Mouse (Mus musculus) layer of hippocampus, postnatal 14 days (tissue): ENCODE measurements around the gene Stx12. TPM values are rescaled to one million over a fixed set of nuclear protein-coding genes. Genes with fewer than 3 reads are reported as not detected.
"Not testable (repeated sequence)": the region's sequence is repeated elsewhere in the genome, so short reads cannot be mapped to it uniquely, and the experiment has no call there.

Experiments used
- DNase-seq, 2 experiments: peaks; one replicate each; pipeline ENCODE4 v3.0.0; 2021 to 2022; ENCODE audit warnings: low spot score in 2 of 2, mixed read lengths in 1 of 2
- long read RNA-seq, 2 experiments: library from polyadenylated mRNA; stranded (forward); transcript quantifications; one replicate each; pipeline ENCODE4 v2.0.0; 2021
- total RNA-seq, 2 experiments: library from RNA; stranded (reverse); gene quantifications; 2 replicates each; pipeline ENCODE4 v1.2.3; 2021

Stx12 gene
- total RNA-seq = 100 to 1,000 TPM; 104 to 105 TPM
- long read RNA-seq, experiment 1, transcript Stx12-201 (9 exons, 2,934 nt) = major isoform, 101 of 107 reads
- long read RNA-seq, experiment 1, partial matches to known transcripts = 1 of 107 reads
- long read RNA-seq, experiment 1, other reads (novel, unspliced or antisense) = 5 of 107 reads
- long read RNA-seq, experiment 2, transcript Stx12-201 (9 exons, 2,934 nt) = major isoform, 121 of 130 reads
- long read RNA-seq, experiment 2, partial matches to known transcripts = 2 of 130 reads
- long read RNA-seq, experiment 2, other reads (novel, unspliced or antisense) = 7 of 130 reads

DNA sequence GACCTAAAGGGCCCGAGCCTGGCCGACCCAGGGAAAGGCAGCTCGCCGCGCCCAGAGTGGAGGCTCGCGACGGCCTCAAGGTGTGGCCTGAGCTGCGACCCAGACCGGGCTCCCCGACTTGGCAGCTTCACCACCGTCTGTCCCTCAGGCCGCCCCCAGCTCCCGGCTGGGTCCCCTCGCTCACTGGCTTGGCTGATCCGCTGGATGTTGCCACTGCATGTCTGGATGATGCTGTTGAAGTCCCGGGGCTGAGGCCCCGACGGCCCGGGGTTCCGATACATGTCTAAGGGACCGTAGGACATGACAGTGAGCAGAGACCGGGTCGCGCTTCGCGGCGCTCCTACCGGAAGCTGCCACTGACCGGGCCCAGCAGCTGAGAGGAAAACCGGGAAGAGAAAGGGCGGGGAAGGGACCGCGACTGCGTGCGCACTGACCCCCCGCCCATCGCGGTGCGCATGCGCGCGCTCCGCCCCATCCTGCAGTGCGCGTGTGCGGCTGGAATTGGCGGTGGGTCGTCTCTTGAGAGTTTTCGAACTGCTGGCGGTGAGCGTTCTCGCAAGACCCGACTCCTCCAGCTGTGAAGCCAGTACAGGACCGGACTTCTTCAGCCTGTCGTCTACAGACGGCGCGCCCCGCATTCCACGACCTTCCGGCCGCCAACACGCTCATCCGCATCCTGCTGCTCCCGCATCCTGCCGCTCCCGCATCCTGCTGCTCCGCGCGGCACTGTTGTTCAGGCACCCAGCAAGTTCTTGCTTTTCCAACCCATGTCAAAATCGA is at the start of gene Stx12:
Gene Stx12 (minus strand): TSS at position 446 of the 780 bp plus-strand sequence.
- DNase-seq = peak; percentile 90 to 92

DNA sequence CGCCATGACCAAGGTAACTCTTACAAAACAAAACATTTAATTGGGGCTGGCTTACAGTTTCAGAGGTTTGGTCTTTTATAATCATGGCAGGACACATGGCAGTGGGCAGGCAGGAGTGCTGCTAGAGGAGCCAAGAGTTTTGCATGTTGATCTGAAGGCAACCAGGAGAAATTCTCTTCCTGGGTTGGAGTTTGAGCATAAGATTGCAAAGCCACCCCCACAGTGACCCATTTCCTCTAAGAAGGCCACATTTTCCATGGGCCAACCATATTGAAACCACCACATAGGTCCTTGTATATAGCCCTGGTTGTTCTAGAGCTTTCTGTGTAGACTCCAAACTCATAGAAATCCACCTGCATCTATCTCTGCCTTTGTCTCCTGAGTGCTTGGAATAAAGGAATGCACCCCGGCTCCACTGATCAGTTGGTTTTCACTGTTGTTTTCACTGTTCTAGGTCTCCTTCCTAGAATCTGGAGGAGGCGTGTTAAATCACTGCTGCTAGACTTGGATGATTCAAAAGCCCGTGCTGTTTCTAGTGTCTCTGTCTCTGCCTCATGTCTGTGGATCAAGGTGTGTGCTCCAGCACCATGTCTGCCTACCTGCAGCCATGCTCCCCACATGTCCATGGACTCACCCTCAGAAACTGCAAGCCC is 48.6 kb upstream of the Stx12 start:
- DNase-seq = no peak

DNA sequence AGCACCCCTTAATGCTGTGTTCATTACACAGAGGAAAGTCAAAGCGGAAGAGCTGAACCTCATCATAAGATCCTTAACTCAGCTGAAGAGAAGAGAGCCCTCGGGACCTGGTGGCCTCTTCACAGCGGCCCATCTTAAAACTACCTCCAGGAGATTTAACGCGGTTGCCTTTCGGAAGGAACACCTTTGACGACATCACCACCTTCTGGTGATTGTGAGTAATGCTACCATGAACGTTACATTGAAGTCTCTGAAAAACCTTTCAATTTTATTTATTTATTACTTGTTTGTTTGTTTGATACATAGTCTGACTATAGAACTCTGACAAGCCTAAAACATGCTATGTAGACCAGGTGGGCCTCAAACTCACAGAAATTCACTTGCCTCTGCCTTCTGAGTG is 46.5 kb upstream of the Stx12 start:
- DNase-seq = peak in 1 of 2 experiments; percentile 49

DNA sequence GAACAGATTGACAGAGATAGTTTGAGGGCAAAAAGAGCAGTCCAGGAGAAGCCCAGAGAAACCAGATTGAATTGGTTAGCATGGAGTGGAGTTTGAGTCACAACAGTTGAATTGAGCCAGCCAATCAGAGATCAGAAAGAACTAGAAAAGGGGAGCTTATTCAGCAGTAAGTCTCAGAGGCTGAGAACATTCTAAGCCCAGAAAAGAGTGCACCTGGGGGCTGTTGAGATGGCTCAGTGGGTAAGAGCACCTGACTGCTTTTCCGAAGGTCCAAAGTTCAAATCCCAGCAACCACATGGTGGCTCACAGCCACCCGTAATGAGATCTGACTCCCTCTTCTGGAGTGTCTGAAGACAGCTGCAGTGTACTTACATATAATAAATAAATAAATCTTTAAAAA is 42.2 kb upstream of the Stx12 start:
- DNase-seq = not testable (repeated sequence)

GRCm38 (mm10) chr4:132922558-132923008 is 38.3 kb upstream of the Stx12 start, which contains the start of gene Fam76a:
Fam76a (minus strand) TSS chr4:132922558.
- peak; percentile 100 for DNase-seq

DNA sequence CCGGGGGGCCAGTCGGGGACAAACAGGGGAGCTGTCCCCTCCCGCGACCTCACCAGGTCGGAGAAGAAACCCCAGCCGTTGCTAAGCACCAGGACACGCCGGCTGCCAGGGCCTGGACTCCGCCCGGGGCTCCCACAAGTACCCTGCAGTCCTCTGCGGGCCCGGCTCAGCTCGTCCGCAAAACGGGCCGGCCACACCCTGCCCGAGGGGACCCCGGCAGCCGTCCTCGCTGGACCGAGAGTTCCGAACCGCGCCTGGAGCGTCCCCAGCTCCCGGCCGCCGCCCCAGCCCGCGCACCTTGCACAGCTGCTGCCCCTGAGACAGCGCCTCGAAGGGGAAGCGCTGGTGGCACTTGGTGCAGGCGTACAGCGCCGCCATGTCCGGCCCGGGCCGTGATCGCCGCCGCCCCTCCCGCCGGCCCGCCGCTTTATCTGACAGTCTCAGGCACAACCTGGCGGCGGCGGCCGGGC is 37.8 kb upstream of the Stx12 start:
- DNase-seq = peak in 1 of 2 experiments; percentile 40

- DNase-seq = no peak
These were observed 37.2 kb upstream of the Stx12 start for GRCm38 (mm10) chr4:132921488-132921887.

- no peak for DNase-seq
These were observed 35.9 kb upstream of the Stx12 start for GRCm38 (mm10) chr4:132920171-132920570.

GRCm38 (mm10) chr4:132918493-132918892 is 34.2 kb upstream of the Stx12 start:
- DNase-seq = not testable (repeated sequence)

- DNase-seq = no peak
These were observed 27.8 kb upstream of the Stx12 start for GRCm38 (mm10) chr4:132912156-132912555.

DNA sequence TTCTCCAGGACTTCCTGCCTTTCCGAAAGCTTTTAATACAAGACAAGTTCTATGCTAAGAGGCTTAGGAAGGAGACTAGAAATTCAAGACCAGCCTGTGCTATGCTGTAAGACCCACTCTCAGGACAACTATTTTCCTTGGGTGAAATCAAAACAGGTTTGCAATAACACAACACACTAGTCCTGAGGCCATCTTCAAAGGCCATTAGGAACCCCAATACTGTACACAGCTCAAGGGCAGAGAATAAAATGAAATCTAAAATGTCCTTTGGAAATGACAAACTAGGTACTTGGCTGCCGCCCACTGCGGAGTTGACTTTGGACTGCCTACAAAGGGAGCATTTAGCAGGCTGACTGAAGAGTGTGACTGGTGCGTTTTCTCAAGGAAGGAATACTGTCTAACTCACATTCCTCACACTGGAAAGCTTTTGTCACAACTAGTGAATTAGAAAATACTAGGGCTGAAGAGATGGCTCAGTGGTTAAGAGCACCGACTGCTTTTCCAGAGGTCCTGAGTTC is 21.6 kb upstream of the Stx12 start:
- DNase-seq = no peak

DNA sequence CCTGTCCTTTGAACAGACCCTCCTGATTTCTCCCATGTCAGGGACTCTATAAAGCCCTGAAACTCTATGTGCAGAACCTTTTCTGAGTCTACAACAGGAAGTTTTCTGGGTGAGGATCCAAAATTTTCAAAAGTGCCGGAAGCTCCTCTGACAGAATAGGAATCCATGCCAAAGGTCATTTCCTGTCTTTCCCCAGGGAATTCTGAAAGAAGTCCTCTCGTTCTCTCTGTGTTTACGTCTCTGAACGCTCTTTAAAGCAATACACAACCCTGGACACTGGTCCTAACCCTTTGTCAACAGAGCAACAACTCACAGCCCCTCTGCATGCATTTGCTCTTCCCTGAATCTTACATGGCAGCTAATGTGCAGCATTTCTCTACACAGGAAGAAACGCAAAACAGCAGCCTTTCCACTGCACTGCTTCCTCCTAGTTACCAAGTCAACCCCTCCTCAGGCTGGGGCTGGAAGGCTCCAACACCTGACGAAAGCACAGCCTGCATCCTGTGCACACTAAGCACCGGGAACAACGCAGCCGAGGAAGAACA is 20.5 kb upstream of the Stx12 start:
- no peak for DNase-seq

DNA sequence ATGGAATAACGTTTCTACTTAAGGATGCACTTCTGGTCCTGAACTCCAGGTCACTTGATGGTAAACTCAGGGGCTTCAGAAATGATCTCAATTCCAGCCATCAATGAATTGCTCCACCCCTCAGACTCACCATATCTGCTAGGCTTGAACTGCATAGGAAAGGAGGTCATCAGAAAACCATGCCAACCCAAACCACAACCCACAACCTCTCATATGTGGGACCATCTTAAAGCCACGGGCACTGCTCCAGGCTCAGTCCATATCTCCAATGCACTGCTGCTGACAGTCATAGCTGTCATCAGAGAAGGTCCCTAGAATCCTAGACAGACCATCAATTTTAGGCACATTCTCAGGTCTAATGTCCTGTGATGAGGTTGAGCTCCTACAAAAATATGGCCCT is 19.8 kb upstream of the Stx12 start:
- no peak for DNase-seq

DNA sequence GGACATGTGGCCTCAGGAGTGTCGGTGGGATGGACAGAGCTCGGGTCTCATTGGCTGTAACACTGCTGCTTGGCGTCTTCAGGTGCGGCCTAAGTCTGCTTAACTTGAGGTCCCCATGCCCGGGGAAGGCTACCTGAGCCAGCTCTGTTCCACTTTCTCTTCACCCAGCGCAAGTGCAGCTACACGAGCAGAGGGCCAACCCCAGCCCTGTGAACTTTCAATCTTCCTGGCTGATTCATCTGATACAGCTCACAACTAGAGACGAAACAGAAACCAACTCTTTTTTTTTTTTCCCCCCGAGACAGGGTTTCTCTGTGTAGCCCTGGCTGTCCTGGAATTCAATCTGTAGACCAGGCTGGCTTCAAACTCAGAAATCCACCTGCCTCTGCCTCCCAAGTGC is 13.9 kb upstream of the Stx12 start:
- DNase-seq = no peak

- DNase-seq = no peak
These were observed 10.1 kb upstream of the Stx12 start for GRCm38 (mm10) chr4:132894402-132894801.

GRCm38 (mm10) chr4:132884844-132885374 is 600 bp upstream of the Stx12 start:
- peak; percentile 10 to 54 for DNase-seq

DNA sequence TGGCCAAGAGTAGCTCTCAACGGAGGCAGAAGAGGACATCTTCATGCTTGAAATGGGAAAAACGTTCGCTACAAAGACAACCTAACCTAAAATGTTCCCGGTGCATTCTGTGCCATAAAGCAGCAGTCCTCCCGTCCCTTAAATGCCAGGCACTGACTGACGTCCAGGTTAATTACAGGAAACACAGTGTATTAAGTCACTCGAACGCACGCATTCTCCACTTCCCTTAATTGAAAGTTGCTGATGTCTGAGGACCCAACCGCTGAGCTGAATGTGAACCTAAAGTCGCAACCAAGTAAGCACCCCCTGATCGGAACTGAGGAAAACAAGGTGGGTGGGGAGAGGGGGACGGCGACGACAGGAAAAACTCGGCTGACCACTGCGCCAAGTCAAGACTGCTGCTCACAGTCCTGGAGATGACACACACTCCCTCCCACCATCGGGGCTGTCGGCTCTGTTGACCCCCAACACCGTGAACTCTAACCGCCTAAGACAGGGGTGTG is 697 bp downstream of the Stx12 start:
- DNase-seq = peak in 1 of 2 experiments; percentile 8

DNA sequence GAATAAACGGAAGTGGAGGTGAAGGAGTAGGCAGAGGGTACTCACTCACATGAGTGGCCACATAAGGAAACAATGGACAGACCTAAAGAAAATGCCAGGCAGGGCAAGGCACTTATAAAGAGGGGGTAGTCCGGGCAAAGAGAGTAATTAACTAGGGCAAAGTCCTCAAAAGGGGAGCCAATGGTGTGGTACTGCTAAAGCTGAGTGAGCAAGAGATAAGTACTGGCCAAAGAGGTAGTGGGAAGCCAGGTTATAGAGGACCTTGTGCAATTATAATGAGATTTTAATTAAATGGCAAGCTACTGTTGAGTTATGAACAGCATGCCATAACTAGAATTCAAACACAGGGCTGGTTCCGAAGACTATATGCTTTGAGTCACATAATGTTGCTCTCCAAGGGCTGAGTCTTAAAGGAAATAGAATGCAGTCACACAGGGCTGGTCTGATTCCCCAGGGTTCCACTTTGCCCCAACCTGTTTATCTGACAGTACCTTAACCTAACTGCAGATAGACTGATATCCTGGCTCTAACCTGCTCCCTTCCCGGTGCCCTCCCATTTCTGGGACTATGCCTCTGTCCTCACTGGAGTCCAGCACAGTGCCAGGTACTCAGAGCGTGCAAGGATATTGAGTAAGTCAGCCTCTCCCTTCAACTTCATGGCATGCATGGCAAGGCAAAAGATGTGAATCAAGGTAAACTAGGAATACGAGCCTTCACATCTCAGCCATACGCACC is 9.8 kb downstream of the Stx12 start:
- DNase-seq = no peak

DNA sequence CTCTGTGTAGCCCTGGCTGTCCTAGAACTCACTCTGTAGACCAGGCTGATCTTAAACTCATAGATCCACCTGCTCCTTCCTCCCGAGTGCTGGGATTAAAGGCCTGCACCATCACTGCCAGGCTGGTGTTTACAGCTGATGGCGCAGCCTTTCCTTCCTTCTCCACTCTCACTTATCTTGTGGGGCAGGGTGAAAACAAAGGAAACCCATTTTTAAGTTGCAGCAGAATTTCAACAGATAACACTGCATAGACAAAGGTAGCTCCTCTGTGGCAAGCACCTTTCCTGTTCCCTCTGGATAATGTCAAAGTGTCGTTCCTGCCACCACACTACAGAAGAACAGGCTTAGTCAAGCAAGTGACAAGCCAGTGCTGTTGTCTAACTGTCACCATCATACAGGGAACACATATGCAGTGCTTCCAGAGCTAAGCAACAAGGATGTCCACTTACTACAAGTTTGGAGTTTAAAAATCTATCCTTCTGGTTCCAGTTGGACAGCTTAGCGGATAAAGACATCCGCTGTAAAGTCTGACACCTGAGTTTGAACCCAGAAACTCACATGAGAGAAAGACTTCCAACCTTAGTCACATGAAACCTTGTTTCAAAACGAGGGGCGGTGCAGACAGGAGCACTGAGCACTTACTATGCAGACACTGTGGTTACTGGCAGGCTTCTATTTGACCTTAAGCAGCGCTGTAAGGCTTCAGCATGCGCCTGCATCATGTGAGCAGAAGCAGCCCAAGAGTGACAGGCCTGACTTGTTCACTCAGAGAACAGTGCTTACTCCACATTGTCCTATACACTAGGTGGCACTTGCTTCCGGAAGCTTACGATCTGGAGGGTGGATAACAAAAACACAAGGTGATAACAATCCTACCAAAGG is 10.6 kb downstream of the Stx12 start:
- no peak for DNase-seq
